Mouse (Mus musculus) CH12.LX (cell line): ENCODE results near the gene Hist1h4b. TPM values are rescaled to one million over a fixed set of nuclear protein-coding genes. Genes with fewer than 3 reads are reported as not detected.

Experiments used
- DNase-seq: peaks from one replicate; pipeline ENCODE4 v3.0.0-alpha.2; 2013; ENCODE audit errors: extremely low read depth
- H3K27ac ChIP-seq: 2 replicates; pipeline ENCODE4 v1.5.1; 2012; ENCODE audit warnings: low read depth, mild to moderate bottlenecking, control low read depth, moderate library complexity; ENCODE audit not compliant: insufficient read depth
- H3K27me3 ChIP-seq: replicated peaks from 2 replicates; pipeline ENCODE3; 2012; ENCODE audit warnings: inconsistent platforms
- H3K36me3 ChIP-seq, 2 experiments: replicated peaks in 1 of 2; 2 replicates each; pipeline versions ENCODE3 to v1.6.1; 2012; ENCODE audit warnings: inconsistent platforms in 1 of 2, low read length in 1 of 2, mild to moderate bottlenecking in 1 of 2, mixed read lengths in 1 of 2, moderate library complexity in 1 of 2; ENCODE audit not compliant: control insufficient read depth in 1 of 2, insufficient read depth in 1 of 2
- H3K4me1 ChIP-seq, 2 experiments: 2 replicates each; pipeline ENCODE4 v1.6.1; 2012; ENCODE audit warnings: inconsistent platforms in 1 of 2, moderate library complexity in 1 of 2; ENCODE audit not compliant: insufficient read depth in 2 of 2, control insufficient read depth in 1 of 2
- H3K4me2 ChIP-seq: 2 replicates; pipeline ENCODE4 v1.6.1; 2012; ENCODE audit warnings: low read depth, mild to moderate bottlenecking, control low read depth; ENCODE audit not compliant: poor library complexity, insufficient read depth, severe bottlenecking
- H3K4me3 ChIP-seq, 3 experiments: fragments of 150-350 bp in 1 of 3; sonication (generic) in 1 of 3; replicated peaks in 1 of 3; 2 replicates each; pipeline versions ENCODE3 to v1.5.1; 2011 to 2012; ENCODE audit warnings: low read depth in 2 of 3, low read length in 2 of 3, mild to moderate bottlenecking in 2 of 3, moderate library complexity in 2 of 3, control low read depth in 1 of 3, improper control_type of control experiment in 1 of 3, inconsistent platforms in 1 of 3, mixed read lengths in 1 of 3; ENCODE audit not compliant: poor library complexity in 1 of 3
- H3K79me2 ChIP-seq: replicated peaks from 2 replicates; pipeline ENCODE4 v1.6.1; 2012; ENCODE audit warnings: mild to moderate bottlenecking, moderate library complexity; ENCODE audit not compliant: control insufficient read depth, poor library complexity, insufficient read depth, severe bottlenecking; ENCODE audit errors: extremely low read depth
- H3K9ac ChIP-seq: 2 replicates; pipeline ENCODE4 v1.6.1; 2012; ENCODE audit warnings: low read depth, mild to moderate bottlenecking, control low read depth, moderate library complexity; ENCODE audit not compliant: insufficient read depth
- H3K9me3 ChIP-seq: replicated peaks from 2 replicates; pipeline ENCODE3; 2012; ENCODE audit warnings: low read length, inconsistent platforms, mixed read lengths
- BHLHE40 ChIP-seq: IDR thresholded peaks from 2 replicates; pipeline ENCODE4 v1.6.1; 2011; ENCODE audit warnings: mild to moderate bottlenecking, low read depth, low read length, improper control_type of control experiment
- CHD1 ChIP-seq: IDR thresholded peaks from 2 replicates; pipeline ENCODE4 v1.6.1; 2012; ENCODE audit warnings: low read depth, low read length, improper control_type of control experiment, inconsistent platforms
- CHD2 ChIP-seq: IDR thresholded peaks from 2 replicates; pipeline ENCODE4 v1.6.1; 2011; ENCODE audit warnings: low read length, improper control_type of control experiment
- CTCF ChIP-seq, 2 experiments: IDR thresholded peaks in 1 of 2; conservative IDR thresholded peaks in 1 of 2; 2 replicates each; pipeline ENCODE4 v1.5.1; 2011 to 2012; ENCODE audit warnings: low read depth in 2 of 2, low read length in 2 of 2, improper control_type of control experiment in 1 of 2, inconsistent platforms in 1 of 2, mild to moderate bottlenecking in 1 of 2, moderate library complexity in 1 of 2
- E2F4 ChIP-seq: IDR thresholded peaks from 2 replicates; pipeline ENCODE4 v1.6.1; 2011; ENCODE audit warnings: low read depth, low read length, improper control_type of control experiment; ENCODE audit not compliant: insufficient replicate concordance
- ELF1 ChIP-seq: IDR thresholded peaks from 2 replicates; pipeline ENCODE4 v1.6.1; 2014; ENCODE audit warnings: low read depth, mild to moderate bottlenecking, inconsistent platforms, low read length, improper control_type of control experiment
- EP300 ChIP-seq: IDR thresholded peaks from 2 replicates; pipeline ENCODE4 v1.6.1; 2011; ENCODE audit warnings: low read length, improper control_type of control experiment
- ETS1 ChIP-seq: conservative IDR thresholded peaks from 2 replicates; pipeline ENCODE4 v1.6.1; 2012; ENCODE audit warnings: low read depth, mild to moderate bottlenecking, inconsistent platforms, low read length, improper control_type of control experiment, moderate library complexity
- GABPA ChIP-seq: IDR thresholded peaks from 2 replicates; pipeline ENCODE4 v1.6.1; 2012; ENCODE audit warnings: low read depth, low read length, improper control_type of control experiment, inconsistent platforms; ENCODE audit not compliant: insufficient replicate concordance
- HCFC1 ChIP-seq: IDR thresholded peaks from 2 replicates; pipeline ENCODE4 v1.6.1; 2012; ENCODE audit warnings: low read depth, mild to moderate bottlenecking, inconsistent platforms, low read length, improper control_type of control experiment
- IRF4 ChIP-seq: IDR thresholded peaks from 2 replicates; pipeline ENCODE4 v1.6.1; 2014; ENCODE audit warnings: low read depth, mild to moderate bottlenecking, inconsistent platforms, low read length, improper control_type of control experiment
- JUN ChIP-seq: IDR thresholded peaks from 2 replicates; pipeline ENCODE4 v1.6.1; 2011; ENCODE audit warnings: low read depth, mild to moderate bottlenecking, low read length, improper control_type of control experiment, moderate library complexity; ENCODE audit not compliant: insufficient read depth
- JUND ChIP-seq: conservative IDR thresholded peaks from 2 replicates; pipeline ENCODE4 v1.6.1; 2011; ENCODE audit warnings: low read depth, low read length, improper control_type of control experiment
- KAT2A ChIP-seq: IDR thresholded peaks from 2 replicates; pipeline ENCODE4 v1.6.1; 2012; ENCODE audit warnings: low read length, improper control_type of control experiment, inconsistent platforms; ENCODE audit not compliant: insufficient replicate concordance
- MAFK ChIP-seq: IDR thresholded peaks from 2 replicates; pipeline ENCODE4 v1.6.1; 2011; ENCODE audit warnings: low read length, improper control_type of control experiment; ENCODE audit not compliant: insufficient replicate concordance
- MAX ChIP-seq: IDR thresholded peaks from 2 replicates; pipeline ENCODE4 v1.6.1; 2011; ENCODE audit warnings: low read length, improper control_type of control experiment
- MAZ ChIP-seq: IDR thresholded peaks from 2 replicates; pipeline ENCODE4 v1.6.1; 2012; ENCODE audit warnings: low read depth, mild to moderate bottlenecking, inconsistent platforms, low read length, improper control_type of control experiment, moderate library complexity
- MEF2A ChIP-seq: IDR thresholded peaks from 2 replicates; pipeline ENCODE4 v1.6.1; 2014; ENCODE audit warnings: low read depth, mild to moderate bottlenecking, inconsistent platforms, low read length, improper control_type of control experiment, borderline replicate concordance
- MXI1 ChIP-seq: IDR thresholded peaks from 2 replicates; pipeline ENCODE4 v1.6.1; 2011; ENCODE audit warnings: mild to moderate bottlenecking, low read depth, low read length, improper control_type of control experiment
- MYC ChIP-seq: IDR thresholded peaks from 2 replicates; pipeline ENCODE4 v1.6.1; 2011; ENCODE audit warnings: low read depth, mild to moderate bottlenecking, improper control_type of control experiment, low read length
- NELFE ChIP-seq: IDR thresholded peaks from 2 replicates; pipeline ENCODE4 v1.6.1; 2011; ENCODE audit warnings: low read depth, low read length, improper control_type of control experiment
- NRF1 ChIP-seq: IDR thresholded peaks from 2 replicates; pipeline ENCODE4 v1.6.1; 2014; ENCODE audit warnings: low read depth, mild to moderate bottlenecking, inconsistent platforms, low read length, improper control_type of control experiment, moderate library complexity
- PAX5 ChIP-seq: IDR thresholded peaks from 2 replicates; pipeline ENCODE4 v1.6.1; 2012; ENCODE audit warnings: low read length, inconsistent platforms, mixed read lengths
- POLR2A ChIP-seq: IDR thresholded peaks from 2 replicates; pipeline ENCODE4 v1.6.1; 2011; ENCODE audit warnings: low read depth, mild to moderate bottlenecking, improper control_type of control experiment, low read length
- POLR2AphosphoS2 ChIP-seq: IDR thresholded peaks from 2 replicates; pipeline ENCODE4 v1.6.1; 2011; ENCODE audit warnings: low read depth, low read length, improper control_type of control experiment
- RAD21 ChIP-seq: IDR thresholded peaks from 2 replicates; pipeline ENCODE4 v1.6.1; 2011; ENCODE audit warnings: low read depth, mild to moderate bottlenecking, low read length, improper control_type of control experiment, moderate library complexity
- RCOR1 ChIP-seq: conservative IDR thresholded peaks from 2 replicates; pipeline ENCODE4 v1.6.1; 2012; ENCODE audit warnings: low read depth, mild to moderate bottlenecking, inconsistent platforms, low read length, improper control_type of control experiment
- SIN3A ChIP-seq: IDR thresholded peaks from 2 replicates; pipeline ENCODE4 v1.6.1; 2012; ENCODE audit warnings: low read length, improper control_type of control experiment, inconsistent platforms
- SMC3 ChIP-seq: IDR thresholded peaks from 2 replicates; pipeline ENCODE4 v1.6.1; 2011; ENCODE audit warnings: low read depth, low read length, improper control_type of control experiment
- TBP ChIP-seq: conservative IDR thresholded peaks from 2 replicates; pipeline ENCODE4 v1.6.1; 2011; ENCODE audit warnings: low read depth, low read length, improper control_type of control experiment
- TCF12 ChIP-seq: IDR thresholded peaks from 2 replicates; pipeline ENCODE4 v1.6.1; 2014; ENCODE audit warnings: low read depth, mild to moderate bottlenecking, inconsistent platforms, low read length, improper control_type of control experiment
- UBTF ChIP-seq: IDR thresholded peaks from 2 replicates; pipeline ENCODE4 v1.6.1; 2012; ENCODE audit warnings: low read depth, mild to moderate bottlenecking, inconsistent platforms, low read length, improper control_type of control experiment, moderate library complexity
- USF1 ChIP-seq: IDR thresholded peaks from 2 replicates; pipeline ENCODE4 v1.6.1; 2014; ENCODE audit warnings: low read depth, mild to moderate bottlenecking, inconsistent platforms, low read length, improper control_type of control experiment
- USF2 ChIP-seq: conservative IDR thresholded peaks from 2 replicates; pipeline ENCODE4 v1.6.1; 2011; ENCODE audit warnings: low read depth, low read length, improper control_type of control experiment
- ZC3H11A ChIP-seq: IDR thresholded peaks from 2 replicates; pipeline ENCODE4 v1.6.1; 2012; ENCODE audit warnings: low read depth, mild to moderate bottlenecking, inconsistent platforms, low read length, improper control_type of control experiment
- ZKSCAN1 ChIP-seq: IDR thresholded peaks from 2 replicates; pipeline ENCODE4 v1.6.1; 2012; ENCODE audit warnings: low read depth, inconsistent platforms, low read length, improper control_type of control experiment, borderline replicate concordance
- ZMIZ1 ChIP-seq: IDR thresholded peaks from 2 replicates; pipeline ENCODE4 v1.6.1; 2012; ENCODE audit warnings: low read depth, mild to moderate bottlenecking, inconsistent platforms, low read length, improper control_type of control experiment
- ZNF384 ChIP-seq: IDR thresholded peaks from 2 replicates; pipeline ENCODE4 v1.6.1; 2012; ENCODE audit warnings: low read depth, low read length, improper control_type of control experiment, inconsistent platforms
- dilution Hi-C: fragments of 300-500 bp; cut with MboI; formaldehyde crosslinking; loops from 2 replicates; pipeline ENCODE4 v1.14.3; 2020; ENCODE audit warnings: low sequenced_read_pairs; ENCODE audit not compliant: extremely low pct_unique_long_range_greater_than_20kb, extremely low pct_ligation_motif_present
- in situ Hi-C: fragments of 300-500 bp; cut with MboI; formaldehyde crosslinking; loops from 3 replicates; pipeline ENCODE4 v1.14.3; 2019; ENCODE audit warnings: low sequenced_read_pairs, low pct_ligation_motif_present, low pct_unique_long_range_greater_than_20kb, mixed read lengths
- polyA plus RNA-seq: library from polyadenylated mRNA; unstranded; fragments of >175 nt; gene quantifications from 2 replicates; pipeline ENCODE4 v1.2.1, GENCODE M21; 2012; ENCODE audit warnings: low read depth; ENCODE audit not compliant: insufficient read length
- total RNA-seq, 2 experiments: library from RNA; depleted of rRNA; stranded (reverse); fragments of 300-350 nt in 1 of 2; fragments of >200 nt in 1 of 2; gene quantifications; 2 replicates each; pipeline ENCODE4 v1.2.3; 2012 to 2014

Gene Hist1h4b
- total and polyA plus RNA-seq, 3 experiments, result 3.5 to 2,552 (median 24.8) TPM

- dilution Hi-C loops (no loop called here), in situ Hi-C loops (no loop called here)
- Histone ChIP-seq H3K27me3 (no peaks in the 10 kb centered on the region), H3K9me3 (no peaks in the 10 kb centered on the region), H3K36me3 (no peaks in the 10 kb centered on the region), H3K9ac (no peak overlapping the region), H3K27ac (no peak overlapping the region), H3K79me2 (no peaks in the 10 kb centered on the region), H3K4me1 (no peaks in the 10 kb centered on the region), H3K4me2 (no peak overlapping the region), H3K4me3 (no peak overlapping the region)
- no peak for TF ChIP-seq TBP
- no peak for TF ChIP-seq EP300
- TF ChIP-seq IRF4, result no peak
- no peak for TF ChIP-seq JUN
- no peak for TF ChIP-seq KAT2A
- peak; percentile 62 to 97 for TF ChIP-seq CTCF (conservative IDR thresholded peaks at IDR 0.05 in 1 of 2, IDR thresholded peaks at IDR 0.05 in 1 of 2; ENCODE audit: low read depth in 2 of 2, low read length in 2 of 2)
- no peak for TF ChIP-seq NRF1
- TF ChIP-seq USF1, result no peak
- TF ChIP-seq E2F4, result no peak
- peak; percentile 95 for TF ChIP-seq SMC3
- TF ChIP-seq POLR2AphosphoS2, result no peak
- no peak for TF ChIP-seq PAX5
- TF ChIP-seq BHLHE40, result peak; percentile 87
- no peak for TF ChIP-seq TCF12
- TF ChIP-seq USF2, result no peak
- TF ChIP-seq MAX, result peak; percentile 88
- no peak for TF ChIP-seq GABPA
- peak; percentile 76 for TF ChIP-seq ZC3H11A
- TF ChIP-seq RAD21, result peak; percentile 95
- no peak for TF ChIP-seq CHD1
- no peak for TF ChIP-seq NELFE
- no peak for TF ChIP-seq MAFK
- TF ChIP-seq JUND, result 0 out of 2 replicates have a peak, but pooled peaks have one; percentile 38
- TF ChIP-seq ELF1, result no peak
- no peak for TF ChIP-seq MXI1
- TF ChIP-seq CHD2, result no peak
- no peak for TF ChIP-seq MEF2A
- TF ChIP-seq MYC, result peak; percentile 95
- no peak for TF ChIP-seq RCOR1
- TF ChIP-seq HCFC1, result no peak
- no peak for TF ChIP-seq ETS1
- TF ChIP-seq MAZ, result no peak
- TF ChIP-seq SIN3A, result no peak
- TF ChIP-seq ZMIZ1, result no peak
- no peak for TF ChIP-seq ZNF384
- TF ChIP-seq ZKSCAN1, result no peak
- no peak for TF ChIP-seq POLR2A
- no peak for TF ChIP-seq UBTF
- no peak for DNase-seq
Measured at GRCm38 (mm10) chr13:23732156-23732804, 24.5 kb upstream of the Hist1h4b start.
